Mouse (Mus musculus) intestine, embryonic 16.5 days (tissue): ENCODE data around the gene Pde10a. TPM values are rescaled to one million over a fixed set of nuclear protein-coding genes. Genes with fewer than 3 reads are reported as not detected.

ENCODE experiments used
- ATAC-seq: fragments of 200-750 bp; cut with Nextera tagmentation; 2 replicates; pipeline ENCODE4 v1.8.0; 2017; ENCODE audit warnings: moderate TSS enrichment, moderate library complexity
- H3K27ac ChIP-seq: fragments of 300-500 bp; sonication (generic); 2 replicates; pipeline ENCODE4 v1.5.1; 2014; ENCODE audit warnings: mild to moderate bottlenecking, low read length
- H3K27me3 ChIP-seq: fragments of 300-500 bp; sonication (generic); replicated peaks from 2 replicates; pipeline ENCODE4 v1.6.1; 2014; ENCODE audit warnings: low read length, control low read depth, mixed read lengths; ENCODE audit not compliant: control insufficient read depth, insufficient read depth
- H3K36me3 ChIP-seq: fragments of 300-500 bp; sonication (generic); 2 replicates; pipeline ENCODE4 v1.6.1; 2014; ENCODE audit warnings: low read length, control low read depth; ENCODE audit not compliant: control insufficient read depth, insufficient read depth
- H3K4me1 ChIP-seq: fragments of 300-500 bp; sonication (generic); 2 replicates; pipeline ENCODE4 v1.6.1; 2014; ENCODE audit warnings: low read length, control low read depth, mixed read lengths; ENCODE audit not compliant: control insufficient read depth, insufficient read depth
- H3K4me2 ChIP-seq: fragments of 300-500 bp; sonication (generic); 2 replicates; pipeline ENCODE4 v1.6.1; 2014; ENCODE audit warnings: low read depth, low read length, control low read depth
- H3K4me3 ChIP-seq: fragments of 300-500 bp; sonication (generic); 2 replicates; pipeline ENCODE4 v1.5.1; 2014; ENCODE audit warnings: mild to moderate bottlenecking, low read length
- H3K9ac ChIP-seq: fragments of 300-500 bp; sonication (generic); 2 replicates; pipeline ENCODE4 v1.6.1; 2014; ENCODE audit warnings: low read depth, low read length
- H3K9me3 ChIP-seq: fragments of 300-500 bp; sonication (generic); 2 replicates; pipeline ENCODE4 v1.6.1; 2016; ENCODE audit warnings: low read length, control low read depth; ENCODE audit not compliant: control insufficient read depth
- WGBS: fragments of 180-500 bp; shearing (Covaris S2); extraction: QIAGEN DNeasy Blood & Tissue Kit; methylation state at CpG from one replicate; pipeline ENCODE4 v1.1.7; 2014; 5-methylcytosine and 5-hydroxymethylcytosine counted together
- polyA plus RNA-seq: library from polyadenylated mRNA; unstranded; fragments of >200 nt; fragmentation: Nextera tagmentation; extraction: Ambion mirVana; gene quantifications from 2 replicates; pipeline ENCODE4 v1.2.1, GENCODE M21; 2015

Pde10a gene
- polyA plus RNA-seq, 1 experiment from 2014 or later = 1.0 TPM

DNA sequence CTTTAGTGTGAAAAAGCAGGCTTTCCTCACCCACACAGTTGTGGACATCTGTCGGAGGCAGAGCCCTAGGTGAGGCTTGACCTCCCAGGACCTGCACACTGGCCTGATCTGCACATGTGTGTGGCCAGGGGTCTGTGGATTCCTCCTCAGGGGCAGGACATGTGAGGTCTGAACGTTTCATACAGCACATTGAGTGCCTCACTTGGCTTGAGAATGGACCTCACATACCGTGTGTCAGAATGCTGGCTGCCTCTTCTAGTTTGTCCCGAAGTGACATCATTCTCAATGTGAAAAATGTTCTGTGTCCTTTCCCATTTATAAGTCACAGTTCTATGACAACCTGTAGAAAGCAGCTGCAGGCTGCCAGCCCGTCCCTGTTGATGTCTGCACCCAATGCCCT, 385.4 kb downstream of the Pde10a start:
- ATAC-seq = no peak
- Histone ChIP-seq H3K27me3 (no peaks in the 10 kb centered on the region), H3K36me3 (no peaks in the 10 kb centered on the region), H3K4me3 (no peak overlapping the region), H3K27ac (no peak overlapping the region), H3K9me3 (no peaks in the 10 kb centered on the region), H3K4me1 (no peaks in the 10 kb centered on the region), H3K9ac (no peak overlapping the region), H3K4me2 (no peak overlapping the region)
- 62% methylated on average over 5 of the region's 5 CpGs for WGBS

DNA sequence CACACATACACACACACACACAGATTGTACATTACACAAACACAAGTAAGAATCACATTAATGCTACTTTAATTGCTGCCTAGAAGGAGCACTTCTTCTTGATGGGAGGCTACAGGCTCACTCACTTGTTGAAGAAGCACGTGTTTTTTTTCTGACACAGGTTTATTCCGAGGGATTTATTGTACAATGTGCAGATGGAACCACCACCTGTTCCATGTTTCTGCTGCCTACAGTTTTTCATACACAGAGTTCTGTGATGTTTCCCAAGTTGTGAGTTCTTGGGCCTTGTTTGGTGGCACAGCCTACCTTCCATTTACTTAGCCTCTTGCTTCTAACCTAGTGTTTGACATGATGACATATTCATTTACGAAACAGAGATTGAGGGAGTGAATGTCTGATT, 387.8 kb downstream of the Pde10a start:
- Histone ChIP-seq H3K9me3 (no peaks in the 10 kb centered on the region), H3K4me3 (no peak overlapping the region), H3K27me3 (no peaks in the 10 kb centered on the region), H3K4me2 (no peak overlapping the region), H3K36me3 (no peaks in the 10 kb centered on the region), H3K4me1 (no peaks in the 10 kb centered on the region), H3K9ac (no peak overlapping the region), H3K27ac (no peak overlapping the region)
- 70% methylated on average over 3 of the region's 3 CpGs for WGBS
- no peak for ATAC-seq

DNA sequence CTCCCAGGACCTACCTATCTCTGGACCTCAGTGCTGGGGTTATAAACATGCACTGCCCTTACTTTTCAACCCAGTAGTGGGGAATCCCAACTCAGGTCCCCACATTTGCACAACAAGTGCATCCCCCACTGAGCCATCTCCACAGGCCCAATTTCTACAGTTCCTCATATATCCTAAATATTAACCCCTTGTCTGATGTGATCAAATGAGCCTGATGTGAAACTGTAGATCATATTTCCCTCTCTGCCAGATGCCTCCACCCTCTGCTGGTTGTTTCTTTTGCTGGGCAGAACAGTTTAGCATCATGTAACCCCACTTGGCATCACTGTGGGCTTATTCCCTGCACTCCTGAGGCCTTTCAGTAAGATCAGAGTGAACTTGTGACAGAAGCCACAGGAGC, 390.5 kb downstream of the Pde10a start:
- H3K4me3 ChIP-seq = no peak overlapping the region
- H3K36me3 ChIP-seq = no peaks in the 10 kb centered on the region
- no peak overlapping the region for H3K9ac ChIP-seq
- H3K27ac ChIP-seq = no peak overlapping the region
- H3K27me3 ChIP-seq = no peaks in the 10 kb centered on the region
- H3K9me3 ChIP-seq = no peaks in the 10 kb centered on the region
- ATAC-seq = no peak
- no peaks in the 10 kb centered on the region for H3K4me1 ChIP-seq
- no peak overlapping the region for H3K4me2 ChIP-seq

DNA sequence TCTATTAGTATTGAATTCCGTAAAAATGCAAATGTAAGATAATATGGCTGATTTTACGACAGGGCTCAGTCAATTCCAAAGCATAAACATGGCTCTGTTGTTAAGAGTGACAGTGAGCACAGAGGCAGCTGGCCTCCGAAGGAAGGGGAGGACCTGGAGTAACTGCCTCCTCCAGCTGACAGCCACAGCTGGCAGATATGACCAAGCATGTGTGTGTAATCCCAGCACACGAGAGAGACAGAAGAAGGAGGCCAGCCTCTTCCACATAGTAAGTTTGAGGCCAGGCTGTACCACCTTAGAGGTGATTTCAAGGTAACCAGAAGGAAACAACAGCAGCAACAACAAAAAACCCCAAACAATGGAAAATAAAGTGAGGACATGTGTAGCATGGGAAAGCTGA, 397.9 kb downstream of the Pde10a start:
- no peaks in the 10 kb centered on the region for H3K27me3 ChIP-seq
- no peak overlapping the region for H3K9ac ChIP-seq
- H3K4me2 ChIP-seq = no peak overlapping the region
- H3K36me3 ChIP-seq = no peaks in the 10 kb centered on the region
- H3K4me1 ChIP-seq = no peaks in the 10 kb centered on the region
- no peak overlapping the region for H3K27ac ChIP-seq
- H3K9me3 ChIP-seq = no peaks in the 10 kb centered on the region
- no peak for ATAC-seq
- 32% methylated on average over 4 of the region's 4 CpGs for WGBS
- no peak overlapping the region for H3K4me3 ChIP-seq

DNA sequence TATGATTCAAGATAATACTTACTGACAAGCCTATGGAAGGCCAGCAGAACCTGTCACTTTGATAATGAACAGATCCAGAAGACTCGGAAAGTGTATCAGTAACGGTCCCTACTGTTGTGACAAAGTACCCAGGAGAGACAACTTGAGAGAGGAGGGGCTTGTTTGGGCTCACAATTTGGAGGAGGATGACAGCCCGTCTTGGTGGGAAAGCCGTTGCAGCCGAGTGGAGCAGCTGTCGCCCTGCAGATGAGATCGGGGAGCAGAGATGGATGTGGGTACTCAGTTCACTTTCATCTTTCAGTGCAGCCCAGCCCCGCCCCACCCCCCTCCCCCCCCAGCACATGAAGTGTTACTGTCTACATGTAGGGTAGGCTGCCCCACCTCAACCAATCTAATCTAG, 398.6 kb downstream of the Pde10a start:
- Histone ChIP-seq H3K36me3 (no peaks in the 10 kb centered on the region), H3K27me3 (no peaks in the 10 kb centered on the region), H3K27ac (no peak overlapping the region), H3K4me2 (no peak overlapping the region), H3K9me3 (no peaks in the 10 kb centered on the region), H3K4me3 (no peak overlapping the region), H3K4me1 (0 out of 2 replicates have a peak, but pooled peaks cover 2% of the 10 kb centered on the region), H3K9ac (no peak overlapping the region)
- WGBS = 40% methylated on average over 8 of the region's 8 CpGs
- no peak for ATAC-seq

DNA sequence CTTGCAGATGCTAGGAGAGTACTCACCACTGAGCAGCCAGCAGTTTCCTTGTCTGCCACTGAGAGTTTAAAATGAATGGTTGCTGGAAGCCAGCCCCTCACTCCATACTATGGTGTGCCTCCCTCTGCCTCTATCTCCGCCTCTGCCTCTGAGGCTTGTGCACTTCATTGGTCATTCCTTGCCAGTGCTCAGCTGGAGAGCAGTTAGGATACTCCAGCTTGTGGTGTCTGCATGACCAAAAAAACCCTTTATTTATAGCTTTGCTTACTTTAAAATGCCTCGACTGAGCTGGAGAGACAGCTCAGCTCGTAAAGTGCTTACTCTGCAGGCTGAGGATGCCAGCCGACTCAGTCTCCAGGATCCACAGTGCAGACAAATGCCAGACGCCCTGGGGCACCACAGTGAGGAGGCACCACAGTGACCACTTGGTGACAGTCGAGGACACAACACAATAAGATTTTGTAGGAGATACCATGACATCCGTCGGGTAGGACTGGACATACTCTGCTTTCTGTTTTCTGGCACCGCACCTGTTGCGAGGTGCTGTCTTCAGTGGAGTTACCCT, 400.7 kb downstream of the Pde10a start:
- ATAC-seq = peak; percentile 40
- WGBS = 51% methylated on average over 10 of the region's 10 CpGs
- no peaks in the 10 kb centered on the region for H3K9me3 ChIP-seq

DNA sequence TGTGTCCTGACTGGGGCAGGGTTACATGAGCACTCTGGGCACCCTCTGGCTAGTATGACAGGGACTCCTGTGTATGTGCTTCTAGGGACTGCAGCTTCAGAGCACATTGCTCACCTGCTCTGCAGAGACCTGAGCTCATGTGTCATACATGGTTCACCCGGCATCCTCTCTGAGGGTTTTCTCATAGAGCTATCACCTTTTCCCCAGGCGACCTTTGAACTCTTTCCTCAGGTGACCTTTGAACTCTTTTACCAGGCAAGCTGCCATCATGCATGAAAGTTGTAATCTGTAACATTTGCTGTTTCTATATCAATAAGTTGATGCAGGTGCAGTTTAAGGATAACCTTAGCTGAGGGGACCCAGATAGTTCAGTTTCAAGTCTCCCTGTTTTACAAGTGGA, 403.4 kb downstream of the Pde10a start:
- Histone ChIP-seq H3K9ac (no peak overlapping the region), H3K27ac (no peak overlapping the region), H3K4me1 (0 out of 2 replicates have a peak, but pooled peaks cover 2% of the 10 kb centered on the region), H3K36me3 (no peaks in the 10 kb centered on the region), H3K4me3 (no peak overlapping the region), H3K4me2 (no peak overlapping the region), H3K9me3 (no peaks in the 10 kb centered on the region), H3K27me3 (no peaks in the 10 kb centered on the region)
- ATAC-seq = no peak
- WGBS = 49% methylated on average over 2 of the region's 2 CpGs

More for the DNA sequence above, 400.7 kb downstream of the Pde10a start:
- Histone ChIP-seq H3K9ac (no peak overlapping the region), H3K36me3 (no peaks in the 10 kb centered on the region), H3K4me2 (no peak overlapping the region), H3K27me3 (no peaks in the 10 kb centered on the region), H3K27ac (no peak overlapping the region), H3K4me3 (no peak overlapping the region), H3K4me1 (0 out of 2 replicates have a peak, but pooled peaks cover 2% of the 10 kb centered on the region)

DNA sequence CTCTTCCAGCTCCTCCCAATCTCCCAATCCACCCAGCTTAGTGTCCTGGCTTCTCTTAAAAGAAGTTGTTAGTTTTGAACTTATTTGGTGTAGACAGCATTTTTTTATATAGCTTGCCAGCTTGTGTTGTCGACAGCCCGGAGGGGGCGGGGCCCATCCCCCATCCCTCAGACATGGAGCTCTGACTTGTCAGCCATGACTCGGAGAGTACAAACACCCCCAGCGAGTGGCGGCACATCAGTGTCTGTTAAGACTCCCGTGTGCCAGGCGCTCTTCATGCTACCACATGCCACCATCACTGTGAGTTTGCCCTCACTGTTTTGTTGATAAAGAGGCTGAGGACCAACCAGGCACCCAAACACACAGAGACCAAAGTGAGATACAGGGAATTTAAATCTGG, 404.5 kb downstream of the Pde10a start:
- 60% methylated on average over 8 of the region's 8 CpGs for WGBS
- H3K27ac ChIP-seq = no peak overlapping the region
- no peak overlapping the region for H3K9ac ChIP-seq
- H3K9me3 ChIP-seq = no peaks in the 10 kb centered on the region
- no peaks in the 10 kb centered on the region for H3K27me3 ChIP-seq
- ATAC-seq = no peak
- H3K4me2 ChIP-seq = no peak overlapping the region
- H3K4me1 ChIP-seq = 0 out of 2 replicates have a peak, but pooled peaks cover 2% of the 10 kb centered on the region
- no peaks in the 10 kb centered on the region for H3K36me3 ChIP-seq
- no peak overlapping the region for H3K4me3 ChIP-seq

DNA sequence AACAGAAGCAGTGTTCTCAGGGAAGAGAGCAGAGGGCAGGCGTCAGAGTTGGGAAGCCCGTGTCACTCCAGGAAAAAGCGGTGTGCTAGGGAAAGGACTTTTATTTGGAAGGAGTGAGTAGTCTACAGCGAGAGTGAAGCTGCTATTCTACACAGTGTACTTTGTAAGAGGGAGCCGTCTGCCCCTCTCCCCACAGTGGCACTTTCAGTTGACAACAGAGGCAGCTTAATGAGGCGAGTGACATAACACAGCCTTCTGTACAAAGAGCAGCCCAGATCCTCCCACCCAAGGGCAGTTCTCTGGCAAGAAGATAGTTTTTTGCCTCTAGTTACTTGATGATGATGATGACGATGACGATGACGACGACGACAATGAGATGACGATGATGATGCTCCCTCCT, 410.4 kb downstream of the Pde10a start:
- H3K9me3 ChIP-seq = no peaks in the 10 kb centered on the region
- no peak overlapping the region for H3K4me2 ChIP-seq
- H3K4me1 ChIP-seq = no peaks in the 10 kb centered on the region
- 28% methylated on average over 12 of the region's 12 CpGs for WGBS
- no peak for ATAC-seq
- H3K27ac ChIP-seq = no peak overlapping the region
- H3K27me3 ChIP-seq = no peaks in the 10 kb centered on the region
- no peak overlapping the region for H3K9ac ChIP-seq
- H3K4me3 ChIP-seq = no peak overlapping the region
- no peaks in the 10 kb centered on the region for H3K36me3 ChIP-seq

DNA sequence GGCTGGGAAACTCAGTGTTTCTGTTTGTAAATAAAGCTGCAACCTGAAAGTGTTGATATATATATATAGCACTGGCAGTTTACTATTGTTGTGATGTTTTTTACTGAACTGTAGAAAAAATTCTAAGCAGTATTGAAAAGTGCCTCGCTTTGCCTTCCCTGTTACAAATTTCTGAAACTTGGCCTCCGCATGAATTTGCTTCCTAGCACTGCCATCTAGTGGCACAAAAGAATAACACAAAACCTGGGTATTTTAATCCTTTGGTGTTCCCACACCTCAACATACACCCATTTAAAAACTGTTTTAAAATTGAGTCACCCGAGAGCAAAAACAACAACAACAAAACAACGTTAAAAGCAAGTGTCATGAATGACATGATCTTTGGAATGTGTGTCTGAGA, 411.4 kb downstream of the Pde10a start:
- Histone ChIP-seq H3K4me2 (no peak overlapping the region), H3K27ac (no peak overlapping the region), H3K4me3 (no peak overlapping the region), H3K9ac (no peak overlapping the region), H3K9me3 (no peaks in the 10 kb centered on the region), H3K27me3 (no peaks in the 10 kb centered on the region), H3K36me3 (no peaks in the 10 kb centered on the region), H3K4me1 (no peaks in the 10 kb centered on the region)
- WGBS = 3% methylated on average over 4 of the region's 4 CpGs
- ATAC-seq = no peak
